Mouse (Mus musculus) frontal cortex, postnatal 36 days (tissue): ENCODE measurements around the gene Gm7694.

Source experiments
- DNase-seq, 2 experiments: peaks; one replicate each; pipeline ENCODE4 v3.0.0; 2022; ENCODE audit warnings: low spot score in 2 of 2

Gene Gm7694

GRCm38 (mm10) chr1:170282415-170283129 is 23.6 kb downstream of the Gm7694 start:
- no peak for DNase-seq

- DNase-seq: no peak
Measured at GRCm38 (mm10) chr1:170277016-170277415, 29.1 kb downstream of the Gm7694 start, which contains the start of gene Sh2d1b1. Gene Sh2d1b1 (plus strand): TSS chr1:170277320.

- DNase-seq: no peak
Measured at GRCm38 (mm10) chr1:170273252-170273651, 32.9 kb downstream of the Gm7694 start.

GRCm38 (mm10) chr1:170270696-170271095 is 35.4 kb downstream of the Gm7694 start:
- no peak for DNase-seq

DNA sequence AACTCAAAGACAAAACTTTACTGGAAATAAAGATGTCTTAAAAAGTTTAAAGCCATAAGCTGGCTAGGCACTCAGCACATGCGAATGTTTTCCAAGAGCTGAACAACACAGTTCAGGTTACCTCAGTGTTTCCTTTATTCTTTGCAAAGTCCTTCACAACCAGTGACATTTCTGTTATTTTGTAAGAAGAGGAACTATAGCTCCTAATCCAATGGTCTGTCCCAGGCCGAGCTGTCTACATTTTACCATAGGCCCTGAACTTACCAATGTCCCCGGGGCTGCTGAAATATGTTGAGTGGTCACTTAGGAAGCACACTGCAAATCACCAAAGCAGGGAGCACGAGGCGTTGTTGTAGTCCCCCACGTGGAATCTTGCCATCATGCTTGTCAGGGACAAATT is 35.9 kb downstream of the Gm7694 start:
- no peak for DNase-seq

- DNase-seq: peak; percentile 85 to 88
Measured at GRCm38 (mm10) chr1:170255560-170255910, 50.6 kb downstream of the Gm7694 start.

DNA sequence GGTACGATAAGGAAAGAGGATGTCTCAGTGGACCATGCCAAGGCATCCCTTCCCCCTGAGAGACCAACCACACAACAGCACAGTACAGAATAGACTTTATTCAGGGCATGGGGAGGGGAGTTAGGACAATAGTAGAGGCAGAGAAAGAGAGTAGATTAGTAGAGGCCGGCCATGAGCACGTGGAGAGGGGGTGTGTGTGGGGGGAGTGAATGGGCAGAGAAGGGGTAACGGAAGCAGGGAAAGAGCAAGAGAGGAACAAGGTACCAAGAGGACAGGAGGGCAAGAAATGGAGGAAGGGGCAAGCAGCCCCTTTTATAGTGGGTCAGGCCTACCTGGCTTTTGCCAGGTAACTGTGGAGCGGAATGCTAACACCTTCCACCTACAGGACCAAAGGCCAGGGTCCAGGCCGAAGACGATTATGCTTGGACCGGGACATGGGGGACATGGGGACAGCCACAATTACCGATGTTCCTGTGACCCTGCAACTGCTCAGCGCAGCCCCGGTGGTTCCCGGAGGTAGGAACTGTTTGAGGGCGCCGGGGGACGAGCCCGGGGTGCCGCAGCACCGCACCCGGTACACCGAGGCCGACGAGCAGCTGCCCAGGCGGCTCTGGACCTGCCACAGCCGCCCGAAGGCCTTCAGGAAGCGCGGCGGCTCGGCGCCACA is 51.1 kb downstream of the Gm7694 start:
- no peak for DNase-seq
